Mouse (Mus musculus) E14TG2a.4 (cell line): ENCODE measurements around the gene Deup1.

Source experiments
- CTCF ChIP-seq: conservative IDR thresholded peaks from 2 replicates; pipeline ENCODE4 v1.5.1; 2014; ENCODE audit warnings: low read length
- NANOG ChIP-seq: IDR thresholded peaks from 2 replicates; pipeline ENCODE4 v1.6.1; 2014; ENCODE audit warnings: borderline replicate concordance, low read length, mixed read lengths
- POU5F1 ChIP-seq: IDR thresholded peaks from 2 replicates; pipeline ENCODE4 v1.6.1; 2014; ENCODE audit warnings: low read length, borderline replicate concordance

GRCm38 (mm10) chr9:15669452-15669851 is 41.7 kb upstream of the Deup1 start:
- TF ChIP-seq CTCF: no peak
- no peak for TF ChIP-seq NANOG
- no peak for TF ChIP-seq POU5F1
